Mouse (Mus musculus) thymus, adult 2 months (tissue): ENCODE measurements around the gene Atf7ip. TPM values are rescaled to one million over a fixed set of nuclear protein-coding genes. Genes with fewer than 3 reads are reported as not detected.

Experiments
- DNase-seq: peaks from one replicate; pipeline ENCODE4 v3.0.0; 2021
- H3K27ac ChIP-seq: fragments of 200-500 bp; 2 replicates; pipeline ENCODE4 v1.5.1; 2012; ENCODE audit warnings: low read length, control low read depth; ENCODE audit not compliant: control insufficient read depth, insufficient read depth
- H3K27me3 ChIP-seq: fragments of 200-500 bp; 2 replicates; pipeline ENCODE4 v1.6.1; 2012; ENCODE audit warnings: mild to moderate bottlenecking, low read length, moderate library complexity, mixed read lengths; ENCODE audit not compliant: control insufficient read depth, insufficient read depth
- H3K36me3 ChIP-seq: fragments of 200-500 bp; 2 replicates; pipeline ENCODE4 v1.6.1; 2012; ENCODE audit warnings: mild to moderate bottlenecking, low read length, moderate library complexity; ENCODE audit not compliant: control insufficient read depth, insufficient read depth
- H3K4me1 ChIP-seq: fragments of 200-500 bp; replicated peaks from 2 replicates; pipeline ENCODE4 v1.6.1; 2012; ENCODE audit warnings: low read length; ENCODE audit not compliant: control insufficient read depth, insufficient read depth
- H3K4me3 ChIP-seq: fragments of 200-500 bp; 2 replicates; pipeline ENCODE4 v1.5.1; 2012; ENCODE audit warnings: mild to moderate bottlenecking, low read length, control low read depth, moderate library complexity; ENCODE audit not compliant: control insufficient read depth, insufficient read depth
- CTCF ChIP-seq: fragments of 200-500 bp; IDR thresholded peaks from 2 replicates; pipeline ENCODE4 v1.5.1; 2012; ENCODE audit warnings: mild to moderate bottlenecking, control low read depth, low read length, moderate library complexity, borderline replicate concordance; ENCODE audit not compliant: control insufficient read depth, poor library complexity, insufficient read depth; ENCODE audit errors: extremely low read depth
- POLR2A ChIP-seq: fragments of 200-500 bp; IDR thresholded peaks from 2 replicates; pipeline ENCODE4 v1.6.1; 2012; ENCODE audit warnings: mild to moderate bottlenecking, low read length, control low read depth, moderate library complexity; ENCODE audit not compliant: control insufficient read depth, poor library complexity, insufficient read depth; ENCODE audit errors: extremely low read depth
- WGBS: fragments of 180-500 bp; shearing (Covaris S2); methylation state at CpG from one replicate; pipeline ENCODE4 v1.1.7; 2018; 5-methylcytosine and 5-hydroxymethylcytosine counted together
- polyA plus RNA-seq: library from polyadenylated mRNA; depleted of rRNA; stranded (reverse); fragments of >200 nt; gene quantifications from 2 replicates; pipeline ENCODE4 v1.2.3, GENCODE M21; 2012; rRNA removed

The Atf7ip gene
- polyA plus RNA-seq, 1 experiment: 65.1 TPM

DNA sequence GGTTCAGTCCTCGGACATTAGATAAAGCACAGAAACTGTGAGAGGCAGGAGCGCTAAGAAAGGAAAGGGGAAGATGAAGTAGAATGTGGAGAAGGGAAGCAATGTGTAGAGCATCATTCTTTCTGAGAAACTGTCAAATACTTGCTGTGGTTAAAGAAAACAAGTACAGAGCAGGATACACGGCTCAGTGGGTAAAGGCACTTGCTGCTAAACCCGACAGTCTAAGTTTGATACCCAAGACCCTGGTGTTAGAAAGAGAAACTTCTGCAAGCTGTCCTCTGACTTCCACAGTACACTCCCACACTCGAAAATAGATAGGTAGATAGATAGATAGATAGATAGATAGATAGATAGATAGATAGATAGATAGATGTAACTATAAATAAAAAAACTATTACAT, 147.4 kb downstream of the Atf7ip start:
- DNase-seq: no peak
- Histone ChIP-seq H3K27ac (no peak overlapping the region), H3K4me3 (no peak overlapping the region), H3K27me3 (no peaks in the 10 kb centered on the region; the same call in 1 of the 2 replicates), H3K36me3 (no peaks in the 10 kb centered on the region), H3K4me1 (no peaks in the 10 kb centered on the region)
- TF ChIP-seq CTCF: no peak
- 15% methylated on average over 5 of the region's 5 CpGs for WGBS

DNA sequence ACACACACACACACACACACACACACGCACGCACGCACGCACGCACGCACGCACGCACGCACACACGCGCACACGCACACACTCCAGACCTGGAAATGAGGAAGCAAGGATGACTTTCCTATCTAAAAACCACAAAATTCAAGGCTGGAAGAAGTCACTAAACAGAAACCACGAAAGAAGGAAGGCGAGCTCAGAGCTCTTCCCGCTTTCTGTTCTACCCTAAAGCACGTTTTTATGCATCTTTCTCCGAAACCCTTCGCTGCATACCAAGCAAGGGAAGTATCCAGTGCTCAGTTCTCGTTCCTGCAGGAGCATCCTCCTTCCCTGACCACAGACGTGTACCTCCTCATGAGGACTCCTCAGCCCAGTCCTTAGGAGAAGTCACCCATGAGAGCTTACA, 148.5 kb downstream of the Atf7ip start:
- DNase-seq: no peak
- H3K36me3 ChIP-seq: no peaks in the 10 kb centered on the region
- H3K27me3 ChIP-seq: no peaks in the 10 kb centered on the region; the same call in 1 of the 2 replicates
- H3K4me1 ChIP-seq: no peaks in the 10 kb centered on the region
- no peak overlapping the region for H3K27ac ChIP-seq
- WGBS: 82% methylated on average over 20 of the region's 20 CpGs
- TF ChIP-seq POLR2A: no peak
- TF ChIP-seq CTCF: no peak
- H3K4me3 ChIP-seq: no peak overlapping the region

DNA sequence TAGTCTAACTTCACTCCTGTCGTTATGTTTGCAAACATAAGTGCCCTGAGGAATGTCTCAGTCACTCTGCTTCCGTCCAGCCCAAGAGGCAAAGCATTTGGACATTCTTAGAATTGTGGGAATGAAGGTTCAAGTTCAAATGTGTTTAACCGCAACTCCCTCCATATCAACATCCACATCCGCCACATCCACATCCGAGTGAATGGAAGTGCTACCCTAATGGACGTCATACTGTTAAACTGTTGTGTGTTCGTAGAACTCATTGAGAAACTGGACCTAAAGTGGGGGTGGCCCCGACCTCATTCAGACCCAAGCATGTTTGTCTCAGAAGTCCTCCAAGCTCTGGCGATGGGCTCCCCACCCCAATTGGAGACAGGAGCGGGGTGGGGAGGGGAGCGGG, 149.8 kb downstream of the Atf7ip start:
- WGBS: 95% methylated on average over 11 of the region's 11 CpGs
- Histone ChIP-seq H3K4me1 (no peaks in the 10 kb centered on the region), H3K36me3 (no peaks in the 10 kb centered on the region), H3K4me3 (no peak overlapping the region), H3K27me3 (no peaks in the 10 kb centered on the region; the same call in 1 of the 2 replicates), H3K27ac (no peak overlapping the region)
- no peak for TF ChIP-seq POLR2A
- TF ChIP-seq CTCF: no peak
- DNase-seq: no peak

DNA sequence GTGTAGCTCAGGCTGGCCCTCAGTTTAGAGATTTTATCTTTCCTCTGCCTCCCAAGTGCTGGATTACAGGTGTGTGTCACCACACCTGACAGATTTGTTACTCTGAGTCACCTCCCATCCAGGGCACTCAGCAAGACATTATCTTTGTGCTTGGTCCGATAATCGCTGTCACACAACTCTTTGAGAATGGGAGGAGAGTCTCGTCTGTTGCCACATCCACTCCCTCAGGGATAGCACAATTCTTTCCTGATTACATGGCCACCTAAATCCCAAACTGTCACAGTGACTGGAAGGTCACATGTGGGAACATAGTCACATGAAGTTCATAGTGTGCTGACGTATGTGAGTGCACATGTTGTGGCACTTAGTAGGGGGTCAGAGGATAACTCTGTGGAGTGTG, 152.3 kb downstream of the Atf7ip start:
- Histone ChIP-seq H3K27ac (no peak overlapping the region), H3K36me3 (no peaks in the 10 kb centered on the region), H3K27me3 (peaks cover 3% of the 10 kb centered on the region; the same call in 1 of the 2 replicates), H3K4me1 (peaks cover 3% of the 10 kb centered on the region; the same call in 1 of the 2 replicates), H3K4me3 (no peak overlapping the region)
- TF ChIP-seq CTCF (no peak), POLR2A (no peak)
- WGBS: 93% methylated on average over 4 of the region's 4 CpGs
- DNase-seq: no peak

DNA sequence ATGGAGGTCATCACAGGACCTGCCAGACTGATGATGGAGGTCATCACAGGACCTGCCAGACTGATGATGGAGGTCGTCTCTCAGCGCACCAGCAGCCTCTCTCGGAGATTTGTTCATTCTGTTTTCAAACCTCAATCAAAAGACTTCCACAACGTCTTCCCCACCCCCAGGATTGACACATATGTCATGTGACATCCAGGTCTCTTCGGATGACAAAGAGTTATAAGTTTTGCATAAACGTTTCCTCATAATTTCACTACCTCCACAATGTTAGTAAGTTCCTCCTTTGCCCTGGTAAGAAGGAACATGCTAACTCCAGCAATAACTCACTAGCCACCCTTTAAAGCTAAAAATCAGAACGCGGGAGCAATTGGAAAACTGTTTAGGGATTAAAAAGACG, 153.3 kb downstream of the Atf7ip start:
- WGBS: 78% methylated on average over 9 of the region's 9 CpGs
- no peak overlapping the region for H3K4me3 ChIP-seq
- peaks cover 3% of the 10 kb centered on the region; the same call in 1 of the 2 replicates for H3K27me3 ChIP-seq
- no peak overlapping the region for H3K27ac ChIP-seq
- no peak for DNase-seq
- TF ChIP-seq POLR2A: no peak
- TF ChIP-seq CTCF: no peak
- H3K4me1 ChIP-seq: peaks cover 3% of the 10 kb centered on the region; the same call in 1 of the 2 replicates
- no peaks in the 10 kb centered on the region for H3K36me3 ChIP-seq

Other genes with a start within 250 kb of the Atf7ip start
- 0.08 TPM in 1 of 2 replicates, not detected in the other for gene Gm8994, start 178.6 kb upstream of the Atf7ip start, polyA plus RNA-seq
- gene E330021D16Rik, start 90.6 kb upstream of the Atf7ip start, polyA plus RNA-seq: 0.12 and 0.14 TPM in 2 replicates
- 31.4 and 37.1 TPM in 2 replicates for gene Plbd1, start 155.8 kb downstream of the Atf7ip start, polyA plus RNA-seq